Mouse (Mus musculus): ENCODE results near the gene Fbf1. TPM values are rescaled to one million over a fixed set of nuclear protein-coding genes. Genes with fewer than 3 reads are reported as not detected.

The Fbf1 gene
- total RNA-seq, 1 experiment from 2014 or later = 12.9 TPM

- no peak for ATAC-seq (replicated peaks; ENCODE audit: insufficient number of reproducible peaks, low FRiP score, low TSS enrichment, poor library complexity, severe bottlenecking)
Observed at GRCm38 (mm10) chr11:116187226-116187930, 19.4 kb upstream of the Fbf1 start.

DNA sequence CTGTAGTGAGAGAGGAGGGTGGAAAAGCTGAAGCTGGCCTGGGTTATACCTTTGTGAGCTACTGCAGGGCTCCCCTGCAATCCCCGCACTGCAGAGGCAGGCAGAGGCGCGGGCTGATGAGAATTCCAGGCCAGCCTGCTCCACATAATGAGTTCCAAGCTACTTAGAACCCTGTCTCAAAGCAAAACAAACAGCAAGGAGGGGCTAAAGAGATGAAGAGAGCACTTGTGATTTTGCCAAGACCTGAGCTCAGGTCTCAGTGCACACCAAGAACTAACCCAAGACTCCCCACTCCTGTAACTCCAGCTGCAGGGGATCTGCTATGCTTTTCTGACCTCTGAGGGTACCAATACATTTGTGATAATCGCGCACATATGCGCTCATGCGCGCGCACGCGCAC, 18.4 kb upstream of the Fbf1 start:
- no peak for ATAC-seq (replicated peaks; ENCODE audit: insufficient number of reproducible peaks, low FRiP score, low TSS enrichment, poor library complexity, severe bottlenecking)

GRCm38 (mm10) chr11:116185836-116186235, 17.9 kb upstream of the Fbf1 start:
- ATAC-seq (replicated peaks; ENCODE audit: insufficient number of reproducible peaks, low FRiP score, low TSS enrichment, poor library complexity, severe bottlenecking) = no peak

GRCm38 (mm10) chr11:116178411-116179121, 10.6 kb upstream of the Fbf1 start:
- no peak for ATAC-seq (replicated peaks; ENCODE audit: insufficient number of reproducible peaks, low FRiP score, low TSS enrichment, poor library complexity, severe bottlenecking)

DNA sequence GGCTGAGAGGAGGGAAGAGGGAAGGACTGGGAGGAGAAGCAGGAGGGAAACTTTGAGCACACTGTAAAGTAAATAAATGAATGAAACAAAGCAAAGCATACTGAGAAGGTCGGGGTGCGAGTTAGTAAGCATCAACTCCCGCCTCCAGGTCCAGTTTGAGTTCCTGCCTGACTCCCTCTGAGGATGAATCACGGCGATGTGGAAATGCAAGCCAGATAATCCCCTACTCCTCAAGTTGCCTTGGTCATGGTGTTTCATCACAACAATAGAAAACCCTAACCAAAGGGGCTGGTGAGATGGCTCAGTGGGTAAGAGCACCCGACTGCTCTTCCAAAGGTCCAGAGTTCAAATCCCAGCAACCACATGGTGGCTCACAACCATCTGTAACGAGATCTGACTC, 8.0 kb upstream of the Fbf1 start:
- ATAC-seq (replicated peaks; ENCODE audit: insufficient number of reproducible peaks, low FRiP score, low TSS enrichment, poor library complexity, severe bottlenecking) = no peak

DNA sequence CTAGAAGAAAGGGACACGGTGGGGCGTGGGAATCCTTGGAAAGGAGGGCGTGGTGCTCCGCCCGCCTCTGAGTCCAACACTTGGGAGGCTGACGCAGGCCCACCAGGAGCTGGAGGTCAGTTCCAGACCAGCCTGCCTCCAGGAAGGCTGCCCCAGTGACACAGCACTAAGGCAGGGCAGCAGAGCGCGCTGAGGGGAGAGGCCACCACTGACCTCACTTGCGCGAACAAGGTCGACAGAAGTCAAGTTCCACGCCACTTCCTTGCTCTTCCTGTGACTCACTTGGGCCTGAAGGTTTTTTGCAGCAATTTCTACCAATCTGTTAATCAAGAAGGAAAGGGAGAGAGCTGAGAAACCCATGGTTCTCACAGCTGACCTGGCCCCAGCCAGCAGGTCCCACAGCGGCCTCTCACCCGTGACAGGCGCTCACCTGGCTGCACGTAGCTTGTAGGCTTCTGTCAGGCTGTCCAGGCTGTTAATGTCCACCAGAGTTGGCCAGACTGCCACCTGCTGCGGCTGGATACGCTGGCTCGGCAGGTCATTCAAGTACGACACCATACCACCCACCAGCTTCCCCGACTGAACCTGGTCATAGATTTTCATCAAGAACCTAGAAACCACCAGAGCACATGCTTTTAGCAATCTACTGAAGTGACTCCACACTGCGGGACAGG, 6.9 kb upstream of the Fbf1 start:
- no peak for ATAC-seq (replicated peaks; ENCODE audit: insufficient number of reproducible peaks, low FRiP score, low TSS enrichment, poor library complexity, severe bottlenecking)

- ATAC-seq (replicated peaks; ENCODE audit: insufficient number of reproducible peaks, low FRiP score, low TSS enrichment, poor library complexity, severe bottlenecking) = no peak
Observed at GRCm38 (mm10) chr11:116171959-116172358, 4.0 kb upstream of the Fbf1 start.

GRCm38 (mm10) chr11:116170003-116170800, 2.2 kb upstream of the Fbf1 start:
- no peak for ATAC-seq (replicated peaks; ENCODE audit: insufficient number of reproducible peaks, low FRiP score, low TSS enrichment, poor library complexity, severe bottlenecking)

DNA sequence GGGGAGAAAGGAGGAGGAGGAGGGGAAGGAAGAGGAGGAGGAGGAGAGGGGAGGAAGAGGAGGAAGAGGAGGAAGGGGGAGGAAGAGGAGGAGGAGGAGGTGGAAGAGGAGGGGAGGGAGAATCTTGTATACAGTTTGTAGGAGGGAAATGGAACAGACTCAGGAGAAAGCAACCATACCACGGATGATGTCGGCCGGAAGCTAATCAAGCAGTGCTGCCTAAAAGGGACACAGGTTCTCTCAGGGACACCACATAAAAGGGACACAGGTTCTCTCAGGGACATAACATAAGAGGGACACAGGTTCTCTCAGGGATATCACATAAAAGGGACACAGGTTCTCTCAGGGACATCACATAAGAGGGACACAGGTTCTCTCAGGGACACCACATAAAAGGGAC, 1.2 kb upstream of the Fbf1 start:
- ATAC-seq (replicated peaks; ENCODE audit: insufficient number of reproducible peaks, low FRiP score, low TSS enrichment, poor library complexity, severe bottlenecking) = no peak

GRCm38 (mm10) chr11:116167232-116167631, 734 bp downstream of the Fbf1 start:
- ATAC-seq (replicated peaks; ENCODE audit: insufficient number of reproducible peaks, low FRiP score, low TSS enrichment, poor library complexity, severe bottlenecking) = no peak

DNA sequence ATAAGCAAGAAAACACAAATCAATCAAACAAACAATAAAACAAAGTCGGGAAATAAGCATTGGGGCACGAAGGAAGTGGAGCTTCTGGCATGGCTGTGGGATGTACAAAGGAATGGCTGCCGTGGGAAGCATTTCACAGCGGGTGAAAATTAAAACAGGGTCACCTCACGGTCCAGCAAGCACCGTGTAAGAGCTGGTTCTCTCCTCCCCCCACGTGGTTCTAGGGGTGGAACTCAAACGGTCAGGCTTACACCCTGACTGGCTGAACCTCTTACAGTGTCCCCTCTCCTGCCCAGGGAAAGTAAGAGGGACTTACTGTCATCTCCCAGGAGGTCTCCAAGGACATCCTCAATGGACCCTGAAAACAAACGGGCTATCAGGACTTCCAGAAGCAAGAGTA, 5.0 kb downstream of the Fbf1 start:
- ATAC-seq (replicated peaks; ENCODE audit: insufficient number of reproducible peaks, low FRiP score, low TSS enrichment, poor library complexity, severe bottlenecking) = no peak

GRCm38 (mm10) chr11:116162146-116162545, 5.8 kb downstream of the Fbf1 start:
- no peak for ATAC-seq (replicated peaks; ENCODE audit: insufficient number of reproducible peaks, low FRiP score, low TSS enrichment, poor library complexity, severe bottlenecking)

DNA sequence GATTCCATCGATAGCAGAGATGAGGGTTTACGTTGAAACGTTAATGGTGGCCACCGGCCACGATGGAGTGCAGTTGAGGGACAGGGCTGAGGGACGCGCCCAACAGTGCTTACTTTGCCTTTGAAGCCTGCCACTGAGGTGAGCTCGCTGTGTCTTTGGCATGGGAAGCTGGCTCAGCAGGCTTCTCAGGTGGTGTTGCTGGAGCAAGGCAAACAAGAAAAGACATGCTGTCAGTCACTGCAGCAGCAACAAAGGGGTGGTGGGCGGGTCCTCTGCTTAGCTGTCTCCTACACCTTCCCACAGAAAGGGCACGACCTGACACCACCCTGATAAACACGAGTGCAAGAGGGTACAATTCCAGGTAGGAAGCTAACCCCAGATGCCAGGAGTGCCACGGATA, 6.7 kb downstream of the Fbf1 start:
- ATAC-seq (replicated peaks; ENCODE audit: insufficient number of reproducible peaks, low FRiP score, low TSS enrichment, poor library complexity, severe bottlenecking) = no peak

DNA sequence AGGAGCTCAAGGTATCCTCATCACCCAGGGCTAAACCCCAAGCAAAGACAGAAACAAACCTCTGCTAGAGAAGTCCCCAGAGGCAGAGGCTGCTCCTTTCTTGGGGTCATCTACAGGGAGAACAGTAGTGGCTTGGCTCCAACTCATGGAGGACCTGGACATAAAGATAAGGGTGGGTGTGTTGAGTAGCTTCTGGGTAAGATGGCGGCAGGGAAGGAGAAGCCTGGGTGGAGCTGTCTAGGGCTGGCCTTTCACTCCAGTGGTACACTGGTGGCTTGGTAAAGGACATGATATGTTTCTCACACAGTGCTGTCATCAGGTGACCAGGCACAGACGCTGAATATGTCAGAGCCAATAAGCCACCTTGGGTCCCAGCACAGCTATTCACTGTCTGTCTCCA, 17.0 kb downstream of the Fbf1 start:
- ATAC-seq (replicated peaks; ENCODE audit: insufficient number of reproducible peaks, low FRiP score, low TSS enrichment, poor library complexity, severe bottlenecking) = no peak

GRCm38 (mm10) chr11:116149341-116149740, 18.6 kb downstream of the Fbf1 start:
- ATAC-seq (replicated peaks; ENCODE audit: insufficient number of reproducible peaks, low FRiP score, low TSS enrichment, poor library complexity, severe bottlenecking) = no peak

DNA sequence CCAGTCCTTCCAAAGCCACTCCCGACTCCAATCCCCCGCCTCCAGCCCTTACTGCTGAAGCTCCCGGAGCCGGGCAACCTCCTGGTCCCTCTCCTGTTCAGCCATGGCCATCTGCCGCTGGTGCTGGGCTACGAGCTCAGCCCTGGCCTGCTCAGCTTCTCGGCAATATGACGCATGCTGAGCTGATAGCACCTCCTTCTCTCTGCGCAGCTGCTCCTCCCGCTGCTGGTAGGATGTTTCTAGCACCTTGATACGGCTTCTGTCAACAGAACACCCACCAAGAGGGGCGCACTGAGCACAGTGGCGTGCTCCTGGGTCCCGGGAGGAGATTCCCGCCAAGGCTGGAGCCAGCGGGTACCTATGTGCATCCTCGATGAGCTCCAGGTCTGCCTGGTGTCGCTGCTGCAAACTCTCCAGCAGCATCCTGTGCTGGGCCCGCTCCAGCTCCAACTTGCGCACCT, 19.2 kb downstream of the Fbf1 start:
- no peak for ATAC-seq (replicated peaks; ENCODE audit: insufficient number of reproducible peaks, low FRiP score, low TSS enrichment, poor library complexity, severe bottlenecking)

GRCm38 (mm10) chr11:116146294-116146985, 21.5 kb downstream of the Fbf1 start:
- no peak for ATAC-seq (replicated peaks; ENCODE audit: insufficient number of reproducible peaks, low FRiP score, low TSS enrichment, poor library complexity, severe bottlenecking)

DNA sequence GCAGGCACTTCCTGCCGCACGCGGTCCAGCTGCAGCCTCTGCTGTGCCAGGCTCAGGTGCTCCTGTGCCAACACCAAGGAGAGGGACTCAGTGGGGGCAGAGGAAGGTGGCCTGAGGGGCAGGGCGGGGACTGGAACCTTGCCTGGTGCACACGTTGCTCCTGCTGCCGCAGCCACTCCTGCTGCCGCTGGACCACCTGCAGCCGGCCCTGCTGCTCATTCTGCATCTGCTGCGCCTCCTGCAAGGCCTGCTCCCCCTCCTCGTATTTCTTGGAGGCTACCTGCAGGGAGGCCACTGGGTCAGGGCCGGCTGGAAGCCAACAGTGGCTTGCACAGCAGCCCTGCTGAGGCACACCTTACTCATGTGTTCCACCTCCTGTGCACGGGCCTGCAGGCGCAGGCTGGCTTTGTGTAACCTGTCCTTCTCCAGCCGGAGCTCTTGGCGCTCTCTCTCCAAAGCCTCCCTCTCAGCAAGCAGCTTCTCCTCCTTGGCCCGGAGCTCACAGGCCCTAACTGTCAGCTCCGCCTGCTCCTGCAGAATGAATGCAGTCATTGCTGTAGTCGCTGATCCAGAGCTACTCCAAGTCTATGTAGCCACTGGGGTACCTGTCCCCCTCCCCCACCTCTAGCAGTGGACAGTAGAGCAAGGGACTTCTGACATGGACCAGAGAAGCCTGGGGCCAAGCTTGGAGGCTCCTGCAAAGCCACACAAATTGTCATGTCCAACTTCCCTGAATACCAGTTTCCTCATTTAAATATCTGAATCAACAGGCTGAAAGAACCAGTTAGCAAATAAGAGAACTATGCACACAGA, 22.3 kb downstream of the Fbf1 start:
- no peak; the same call in 1 of the 2 replicates for ATAC-seq (replicated peaks; ENCODE audit: insufficient number of reproducible peaks, low FRiP score, low TSS enrichment, poor library complexity, severe bottlenecking)
